Mouse (Mus musculus) retina, postnatal 1 day (tissue): ENCODE data around the gene Hfe.
"Not testable (repeated sequence)": the region's sequence is repeated elsewhere in the genome, so short reads cannot be mapped to it uniquely, and the experiment has no call there.

Experiments used
- DNase-seq: peaks from one replicate; pipeline ENCODE4 v3.0.0-alpha.2; 2012

Hfe gene

GRCm38 (mm10) chr13:23744421-23745380, 34.0 kb upstream of the Hfe start:
- DNase-seq: no peak

GRCm38 (mm10) chr13:23743963-23744362, 33.3 kb upstream of the Hfe start:
- no peak for DNase-seq

DNA sequence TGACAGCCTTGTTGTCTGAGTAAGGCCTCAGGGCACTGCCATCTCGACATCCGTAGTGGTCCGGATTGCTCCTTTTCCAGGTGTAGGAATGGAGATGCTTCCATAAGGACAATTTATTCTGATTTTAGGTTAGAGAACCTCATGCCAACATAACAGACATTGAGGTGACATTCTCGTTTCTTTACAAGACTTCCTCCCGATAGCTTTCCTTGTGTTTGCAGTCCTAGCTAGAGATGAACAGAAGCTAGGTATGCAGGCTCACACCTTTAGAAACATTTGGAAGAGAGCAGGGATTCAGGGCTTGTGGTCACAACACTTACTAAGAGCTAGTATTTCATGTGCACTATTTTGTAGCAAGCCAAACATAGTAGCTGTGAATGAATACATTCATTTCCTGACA, 32.6 kb upstream of the Hfe start:
- peak; percentile 11 for DNase-seq

DNA sequence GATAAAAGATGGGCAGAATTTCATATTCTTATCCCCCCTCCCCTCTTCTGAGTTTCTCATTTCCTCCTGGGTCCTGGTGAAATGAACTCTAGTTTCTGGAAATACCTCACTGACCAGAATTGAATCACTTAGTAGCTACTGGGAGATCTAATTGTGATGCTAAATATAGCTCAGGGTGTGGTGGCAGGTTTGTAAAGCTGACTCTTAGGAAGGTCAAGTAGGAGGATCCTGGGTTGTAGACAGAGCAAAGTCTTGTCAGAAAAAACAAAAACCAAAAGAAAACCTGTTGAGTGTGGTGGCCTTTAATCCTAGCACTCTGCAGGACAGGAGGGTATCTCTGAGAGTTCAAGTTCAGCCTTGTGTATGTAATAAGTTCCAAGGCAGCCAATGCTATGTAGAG, 31.4 kb upstream of the Hfe start:
- DNase-seq: no peak

GRCm38 (mm10) chr13:23740910-23741309, 30.3 kb upstream of the Hfe start:
- no peak for DNase-seq

- no peak for DNase-seq
Observed at GRCm38 (mm10) chr13:23740256-23740840, 29.7 kb upstream of the Hfe start.

GRCm38 (mm10) chr13:23739922-23740252, 29.2 kb upstream of the Hfe start:
- DNase-seq: no peak

- peak; percentile 95 for DNase-seq
Observed at GRCm38 (mm10) chr13:23739069-23739921, 28.6 kb upstream of the Hfe start.

DNA sequence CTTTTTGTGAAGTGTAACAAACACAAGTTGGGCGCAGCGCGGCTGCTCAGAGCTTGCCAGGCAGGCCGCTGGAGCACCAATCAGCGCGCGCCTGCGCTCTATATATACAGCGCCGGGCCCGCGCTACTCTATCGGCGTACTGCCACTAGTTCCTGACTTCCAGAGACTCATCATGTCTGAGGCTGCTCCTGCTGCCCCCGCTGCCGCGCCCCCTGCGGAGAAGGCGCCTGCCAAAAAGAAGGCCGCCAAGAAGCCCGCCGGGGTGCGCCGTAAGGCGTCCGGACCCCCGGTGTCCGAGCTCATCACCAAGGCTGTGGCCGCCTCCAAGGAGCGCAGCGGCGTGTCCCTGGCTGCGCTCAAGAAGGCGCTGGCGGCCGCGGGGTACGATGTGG, 28.0 kb upstream of the Hfe start, which contains the start of gene Hist1h1c:
Gene Hist1h1c, plus strand, starts transcription at position 132 of the 392 bp plus-strand sequence.
- DNase-seq: peak; percentile 95

GRCm38 (mm10) chr13:23738041-23738440, 27.4 kb upstream of the Hfe start:
- no peak for DNase-seq

GRCm38 (mm10) chr13:23737091-23737490, 26.4 kb upstream of the Hfe start:
- peak; percentile 61 for DNase-seq

DNA sequence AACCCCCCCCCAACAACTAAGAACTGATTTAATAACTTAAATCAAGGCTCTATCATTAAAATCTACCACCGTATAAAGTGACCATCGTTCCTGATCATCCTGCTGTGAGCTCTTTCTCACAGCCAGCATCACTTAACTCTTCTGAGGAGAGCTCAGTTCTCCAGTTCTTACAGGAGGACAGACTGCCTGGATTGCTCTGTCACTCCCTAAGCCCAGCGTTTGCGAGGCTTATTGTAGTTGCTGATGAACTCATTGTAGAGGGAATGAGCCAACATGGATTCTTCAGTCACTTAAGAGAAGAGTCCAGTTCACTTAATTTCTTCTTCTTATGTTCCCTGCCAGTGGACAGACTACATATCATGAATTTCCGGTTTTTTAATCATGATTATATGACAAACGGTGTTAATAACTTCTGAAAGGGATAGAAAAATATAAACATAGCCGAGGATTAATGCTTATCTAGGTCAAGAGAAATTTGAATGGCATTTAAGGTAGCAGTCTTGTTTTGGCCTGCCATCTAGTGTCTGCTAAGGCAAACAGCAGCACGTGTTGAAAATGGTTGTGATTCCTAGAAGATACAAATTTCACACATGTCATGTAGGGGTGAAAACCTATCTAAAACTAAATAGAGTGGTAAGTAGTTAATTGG, 21.6 kb upstream of the Hfe start:
- DNase-seq: peak; percentile 73

DNA sequence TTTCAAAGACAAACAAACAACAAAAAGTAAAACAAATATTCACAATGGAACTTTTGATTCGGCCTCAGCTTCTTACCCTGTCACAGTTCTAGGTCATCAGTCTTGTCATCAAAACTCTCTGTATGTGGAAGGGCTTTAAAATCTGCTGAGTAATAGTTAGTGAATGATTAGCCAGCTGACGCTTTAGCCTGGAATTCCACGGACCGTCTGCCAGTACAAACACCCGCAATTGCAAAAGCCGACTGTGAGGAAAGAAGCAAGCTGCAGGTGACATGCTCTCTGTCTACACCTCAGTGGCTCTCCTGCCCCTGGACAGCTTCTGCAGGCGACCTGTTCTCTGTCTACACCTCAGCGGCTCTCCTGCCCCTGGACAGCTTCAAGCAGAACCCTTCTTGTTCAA, 19.8 kb upstream of the Hfe start:
- DNase-seq: no peak

GRCm38 (mm10) chr13:23729706-23730105, 19.1 kb upstream of the Hfe start:
- DNase-seq: no peak

DNA sequence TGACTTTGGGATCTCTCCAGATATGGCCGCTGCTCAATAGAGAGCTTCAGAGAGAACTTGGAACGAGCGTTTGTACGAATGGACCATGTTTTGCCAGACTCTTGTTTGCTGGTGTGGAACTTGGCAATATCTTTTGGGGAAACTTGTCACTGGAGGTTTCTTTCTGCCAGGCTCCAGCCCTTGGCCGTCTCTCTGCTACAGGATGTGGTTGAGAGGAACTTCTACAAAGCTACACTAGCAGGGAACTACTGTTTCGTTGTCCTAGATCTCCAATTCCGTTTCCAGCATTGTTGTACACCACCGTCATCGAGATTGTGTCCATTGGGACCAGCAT, 18.5 kb upstream of the Hfe start:
- DNase-seq: no peak

- DNase-seq: no peak
Observed at GRCm38 (mm10) chr13:23728472-23729191, 18.0 kb upstream of the Hfe start.

DNA sequence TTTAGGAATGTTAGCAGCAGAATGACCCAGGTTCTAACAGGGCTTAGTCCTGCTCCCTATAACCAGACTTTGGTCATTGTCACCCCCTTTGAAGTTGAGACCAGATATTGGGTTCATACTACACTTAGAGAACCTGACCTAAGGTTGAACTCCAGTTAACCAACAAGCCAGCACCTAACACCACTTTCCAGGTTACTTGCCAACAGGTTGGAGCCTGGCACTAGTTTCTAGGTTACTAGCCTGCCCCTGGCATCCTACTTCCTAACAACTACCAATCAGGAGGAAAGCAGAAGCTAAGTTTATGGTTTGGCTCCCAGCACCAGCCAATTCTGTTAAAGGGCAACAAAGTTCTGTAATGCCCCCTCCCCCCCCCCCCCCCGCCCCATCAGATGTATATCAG, 14.6 kb upstream of the Hfe start:
- DNase-seq: no peak

DNA sequence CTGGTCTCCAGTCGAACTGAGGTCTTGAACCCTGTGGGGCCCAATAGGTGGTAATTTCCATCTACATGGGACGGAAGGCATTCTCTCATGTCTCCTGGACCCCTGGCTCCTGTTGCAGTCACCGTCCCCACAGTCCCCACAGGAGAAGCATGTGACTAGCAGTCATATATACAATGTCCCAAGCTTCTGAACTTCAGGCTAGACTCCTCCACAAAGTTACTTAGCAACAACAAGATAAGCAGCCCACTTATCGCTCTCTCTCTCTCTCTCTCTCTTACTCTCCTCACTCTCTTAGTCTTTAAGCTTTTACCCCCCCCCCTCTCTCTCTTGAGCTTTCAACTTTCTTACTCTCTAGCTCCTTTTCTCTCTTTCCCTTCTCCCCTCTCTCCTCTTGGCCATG, 13.6 kb upstream of the Hfe start:
- DNase-seq: no peak

GRCm38 (mm10) chr13:23717593-23718245, 7.1 kb upstream of the Hfe start:
- not testable (repeated sequence) for DNase-seq

GRCm38 (mm10) chr13:23717176-23717575, 6.5 kb upstream of the Hfe start:
- no peak for DNase-seq

- no peak for DNase-seq
Observed at GRCm38 (mm10) chr13:23716261-23717042, 5.8 kb upstream of the Hfe start.
